Mouse (Mus musculus) lung, adult 18-20 months (tissue): ENCODE results near the gene 4930447C04Rik.
A peak's percentile ranks its signal among the peaks of the same experiment; 100 is the strongest.

ENCODE experiments used
- DNase-seq, 2 experiments: peaks; one replicate each; pipeline ENCODE4 v3.0.0; 2022; ENCODE audit warnings: mixed read lengths in 2 of 2

4930447C04Rik gene

GRCm38 (mm10) chr12:72940071-72940821 lies at the start of gene 4930447C04Rik:
TSS of gene 4930447C04Rik (minus strand) at chr12:72940774.
- no peak for DNase-seq

GRCm38 (mm10) chr12:72983071-72983857 lies 42.7 kb upstream of the 4930447C04Rik start:
- peak; percentile 6 to 39 for DNase-seq

- no peak for DNase-seq
These were observed 42.0 kb upstream of the 4930447C04Rik start for GRCm38 (mm10) chr12:72982616-72983015.

GRCm38 (mm10) chr12:72979236-72979635 lies 38.7 kb upstream of the 4930447C04Rik start:
- DNase-seq: no peak

- no peak for DNase-seq
These were observed 37.3 kb upstream of the 4930447C04Rik start for GRCm38 (mm10) chr12:72977851-72978250.

- DNase-seq: peak; percentile 54 to 63
These were observed 36.1 kb upstream of the 4930447C04Rik start for GRCm38 (mm10) chr12:72976718-72977117.

- no peak for DNase-seq
These were observed 35.6 kb upstream of the 4930447C04Rik start for GRCm38 (mm10) chr12:72976172-72976571.

GRCm38 (mm10) chr12:72973161-72973560 lies 32.6 kb upstream of the 4930447C04Rik start:
- peak; percentile 14 to 35 for DNase-seq

- DNase-seq: no peak
These were observed 30.0 kb upstream of the 4930447C04Rik start for GRCm38 (mm10) chr12:72970620-72971019.

- no peak for DNase-seq
These were observed 27.0 kb upstream of the 4930447C04Rik start for GRCm38 (mm10) chr12:72967541-72967940.

- DNase-seq: no peak
These were observed 22.2 kb upstream of the 4930447C04Rik start for GRCm38 (mm10) chr12:72962761-72963160.

GRCm38 (mm10) chr12:72958446-72958845 lies 17.9 kb upstream of the 4930447C04Rik start:
- no peak for DNase-seq

GRCm38 (mm10) chr12:72957829-72958424 lies 17.4 kb upstream of the 4930447C04Rik start:
- DNase-seq: no peak

GRCm38 (mm10) chr12:72954906-72955305 lies 14.3 kb upstream of the 4930447C04Rik start:
- no peak for DNase-seq

GRCm38 (mm10) chr12:72953858-72954257 lies 13.3 kb upstream of the 4930447C04Rik start:
- DNase-seq: no peak

GRCm38 (mm10) chr12:72953089-72953488 lies 12.5 kb upstream of the 4930447C04Rik start:
- DNase-seq: no peak

GRCm38 (mm10) chr12:72947335-72947734 lies 6.8 kb upstream of the 4930447C04Rik start:
- DNase-seq: no peak

- DNase-seq: no peak
These were observed 6.2 kb upstream of the 4930447C04Rik start for GRCm38 (mm10) chr12:72946805-72947204.

GRCm38 (mm10) chr12:72946064-72946395 lies 5.5 kb upstream of the 4930447C04Rik start:
- DNase-seq: no peak

GRCm38 (mm10) chr12:72945301-72946063 lies 4.9 kb upstream of the 4930447C04Rik start:
- no peak for DNase-seq

GRCm38 (mm10) chr12:72944411-72945225 lies 4.0 kb upstream of the 4930447C04Rik start:
- DNase-seq: no peak

- no peak for DNase-seq
These were observed 3.1 kb upstream of the 4930447C04Rik start for GRCm38 (mm10) chr12:72943574-72944110.
